Mouse (Mus musculus): ENCODE results near the gene Ergic1. TPM values are rescaled to one million over a fixed set of nuclear protein-coding genes. Genes with fewer than 3 reads are reported as not detected.
A peak's percentile ranks its signal among the peaks of the same experiment; 100 is the strongest.

Ergic1 gene
- polyA plus RNA-seq, 1 experiment from 2014 or later = 48.6 TPM

- peaks cover 9% of the 10 kb centered on the region; the same call in 1 of the 2 replicates for H3K36me3 ChIP-seq (ENCODE audit: control insufficient read depth, insufficient read depth)
- H3K9me3 ChIP-seq (ENCODE audit: control insufficient read depth) = no peaks in the 10 kb centered on the region
- ATAC-seq = no peak
- 98% methylated on average over 5 of the region's 5 CpGs for WGBS
- no peak overlapping the region for H3K9ac ChIP-seq (ENCODE audit: low read depth, low read length)
- H3K27me3 ChIP-seq (replicated peaks; ENCODE audit: control insufficient read depth, insufficient read depth, low read length) = no peaks in the 10 kb centered on the region
- no peak overlapping the region for H3K4me3 ChIP-seq (ENCODE audit: low read depth, low read length)
- no peak for TF ChIP-seq CTCF (IDR thresholded peaks at IDR 0.05; ENCODE audit: low read depth)
- no peak overlapping the region for H3K4me2 ChIP-seq (replicated peaks; ENCODE audit: low read depth)
- no peak overlapping the region for H3K27ac ChIP-seq (ENCODE audit: low read depth, low read length)
- H3K4me1 ChIP-seq (replicated peaks; ENCODE audit: control insufficient read depth, insufficient read depth, low read length) = peaks cover 17% of the 10 kb centered on the region; the same call in 1 of the 2 replicates
These were observed 31.9 kb downstream of the Ergic1 start for GRCm38 (mm10) chr17:26593199-26593598.

- ATAC-seq = no peak
- TF ChIP-seq CTCF (IDR thresholded peaks at IDR 0.05; ENCODE audit: low read depth) = no peak
- peaks cover 17% of the 10 kb centered on the region; the same call in 1 of the 2 replicates for H3K4me1 ChIP-seq (replicated peaks; ENCODE audit: control insufficient read depth, insufficient read depth, low read length)
- peaks cover 9% of the 10 kb centered on the region; the same call in 1 of the 2 replicates for H3K36me3 ChIP-seq (ENCODE audit: control insufficient read depth, insufficient read depth)
- no peak overlapping the region for H3K9ac ChIP-seq (ENCODE audit: low read depth, low read length)
- WGBS = 83% methylated on average over 7 of the region's 7 CpGs
- no peaks in the 10 kb centered on the region for H3K9me3 ChIP-seq (ENCODE audit: control insufficient read depth)
- H3K4me3 ChIP-seq (ENCODE audit: low read depth, low read length) = no peak overlapping the region
- H3K27me3 ChIP-seq (replicated peaks; ENCODE audit: control insufficient read depth, insufficient read depth, low read length) = no peaks in the 10 kb centered on the region
- H3K27ac ChIP-seq (ENCODE audit: low read depth, low read length) = no peak overlapping the region
- no peak overlapping the region for H3K4me2 ChIP-seq (replicated peaks; ENCODE audit: low read depth)
These were observed 32.9 kb downstream of the Ergic1 start for GRCm38 (mm10) chr17:26594171-26594570.

GRCm38 (mm10) chr17:26594958-26595357 lies 33.7 kb downstream of the Ergic1 start:
- Histone ChIP-seq H3K27me3 (replicated peaks; ENCODE audit: control insufficient read depth, insufficient read depth, low read length) (no peaks in the 10 kb centered on the region), H3K9me3 (ENCODE audit: control insufficient read depth) (no peaks in the 10 kb centered on the region), H3K9ac (ENCODE audit: low read depth, low read length) (no peak overlapping the region), H3K4me3 (ENCODE audit: low read depth, low read length) (no peak overlapping the region), H3K4me1 (replicated peaks; ENCODE audit: control insufficient read depth, insufficient read depth, low read length) (peaks cover 17% of the 10 kb centered on the region; the same call in 1 of the 2 replicates), H3K27ac (ENCODE audit: low read depth, low read length) (peak overlapping the region; percentile 46), H3K4me2 (replicated peaks; ENCODE audit: low read depth) (no peak overlapping the region), H3K36me3 (ENCODE audit: control insufficient read depth, insufficient read depth) (peaks cover 9% of the 10 kb centered on the region; the same call in 1 of the 2 replicates)
- no peak for ATAC-seq
- TF ChIP-seq CTCF (IDR thresholded peaks at IDR 0.05; ENCODE audit: low read depth) = no peak
- 69% methylated on average over 7 of the region's 7 CpGs for WGBS

GRCm38 (mm10) chr17:26595448-26596167 lies 34.3 kb downstream of the Ergic1 start:
- no peak overlapping the region for H3K4me2 ChIP-seq (replicated peaks; ENCODE audit: low read depth)
- H3K9me3 ChIP-seq (ENCODE audit: control insufficient read depth) = no peaks in the 10 kb centered on the region
- no peak for TF ChIP-seq CTCF (IDR thresholded peaks at IDR 0.05; ENCODE audit: low read depth)
- peaks cover 9% of the 10 kb centered on the region; the same call in 1 of the 2 replicates for H3K36me3 ChIP-seq (ENCODE audit: control insufficient read depth, insufficient read depth)
- peak overlapping the region; percentile 46 for H3K27ac ChIP-seq (ENCODE audit: low read depth, low read length)
- H3K4me3 ChIP-seq (ENCODE audit: low read depth, low read length) = no peak overlapping the region
- H3K4me1 ChIP-seq (replicated peaks; ENCODE audit: control insufficient read depth, insufficient read depth, low read length) = peaks cover 17% of the 10 kb centered on the region; the same call in 1 of the 2 replicates
- H3K9ac ChIP-seq (ENCODE audit: low read depth, low read length) = no peak overlapping the region
- H3K27me3 ChIP-seq (replicated peaks; ENCODE audit: control insufficient read depth, insufficient read depth, low read length) = no peaks in the 10 kb centered on the region
- 42% methylated on average over 7 of the region's 7 CpGs for WGBS
- no peak for ATAC-seq

GRCm38 (mm10) chr17:26596168-26596658 lies 34.9 kb downstream of the Ergic1 start:
- WGBS = 65% methylated on average over 7 of the region's 7 CpGs

GRCm38 (mm10) chr17:26596856-26597481 lies 35.7 kb downstream of the Ergic1 start:
- peak; percentile 41 for TF ChIP-seq CTCF (IDR thresholded peaks at IDR 0.05; ENCODE audit: low read depth)
- Histone ChIP-seq H3K27me3 (replicated peaks; ENCODE audit: control insufficient read depth, insufficient read depth, low read length) (no peaks in the 10 kb centered on the region), H3K4me2 (replicated peaks; ENCODE audit: low read depth) (no peak overlapping the region), H3K9me3 (ENCODE audit: control insufficient read depth) (no peaks in the 10 kb centered on the region), H3K9ac (ENCODE audit: low read depth, low read length) (no peak overlapping the region), H3K27ac (ENCODE audit: low read depth, low read length) (no peak overlapping the region), H3K36me3 (ENCODE audit: control insufficient read depth, insufficient read depth) (peaks cover 9% of the 10 kb centered on the region; the same call in 1 of the 2 replicates), H3K4me3 (ENCODE audit: low read depth, low read length) (no peak overlapping the region), H3K4me1 (replicated peaks; ENCODE audit: control insufficient read depth, insufficient read depth, low read length) (peaks cover 17% of the 10 kb centered on the region; the same call in 1 of the 2 replicates)
- WGBS = 59% methylated on average over 6 of the region's 6 CpGs
- ATAC-seq = no peak

More at GRCm38 (mm10) chr17:26596168-26596658, 34.9 kb downstream of the Ergic1 start:
- ATAC-seq = no peak
- no peak overlapping the region for H3K4me2 ChIP-seq (replicated peaks; ENCODE audit: low read depth)
- peak overlapping the region; percentile 46 for H3K27ac ChIP-seq (ENCODE audit: low read depth, low read length)
- peaks cover 9% of the 10 kb centered on the region; the same call in 1 of the 2 replicates for H3K36me3 ChIP-seq (ENCODE audit: control insufficient read depth, insufficient read depth)
- H3K9me3 ChIP-seq (ENCODE audit: control insufficient read depth) = no peaks in the 10 kb centered on the region
- no peak for TF ChIP-seq CTCF (IDR thresholded peaks at IDR 0.05; ENCODE audit: low read depth)
- H3K27me3 ChIP-seq (replicated peaks; ENCODE audit: control insufficient read depth, insufficient read depth, low read length) = no peaks in the 10 kb centered on the region
- H3K4me3 ChIP-seq (ENCODE audit: low read depth, low read length) = no peak overlapping the region
- peaks cover 17% of the 10 kb centered on the region; the same call in 1 of the 2 replicates for H3K4me1 ChIP-seq (replicated peaks; ENCODE audit: control insufficient read depth, insufficient read depth, low read length)
- no peak overlapping the region for H3K9ac ChIP-seq (ENCODE audit: low read depth, low read length)

Data from intestine, postnatal 0 days (tissue).